Mouse (Mus musculus): ENCODE results near the gene Itpkb. TPM values are rescaled to one million over a fixed set of nuclear protein-coding genes. Genes with fewer than 3 reads are reported as not detected.

Gene Itpkb
- total RNA-seq, 1 experiment from 2014 or later: 71.2 TPM

GRCm38 (mm10) chr1:180465620-180466019, 135.3 kb downstream of the Itpkb start:
- no peak for DNase-seq

GRCm38 (mm10) chr1:180468004-180468403, 137.7 kb downstream of the Itpkb start:
- DNase-seq: no peak

GRCm38 (mm10) chr1:180473566-180473965, 143.3 kb downstream of the Itpkb start:
- DNase-seq: no peak

Other genes with a start within 250 kb of the Itpkb start
- gene Coq8a, start 130.9 kb upstream of the Itpkb start, total RNA-seq (2021): 196 and 358 TPM in 2 replicates
- 31.0 and 35.5 TPM in 2 replicates for gene Psen2, start 67.0 kb upstream of the Itpkb start, total RNA-seq (2021)
- gene Stum, start 153.0 kb downstream of the Itpkb start, total RNA-seq (2021): 0.12 and 0.57 TPM in 2 replicates
- gene Parp1, start 238.4 kb downstream of the Itpkb start, total RNA-seq (2021): 92.2 and 114 TPM in 2 replicates

Measured in adrenal gland, postnatal 25 days (tissue).